Mouse (Mus musculus) right cerebral cortex, postnatal 25 days (tissue): ENCODE measurements at regions not wholly inside any gene's neighbourhood (a gene's known extent, or its start where the extent isn't known, plus 50 kb on each side); places are given as distances from the start of the nearest gene placed in this dataset.

Experiments used
- DNase-seq: peaks from one replicate; pipeline ENCODE4 v3.0.0; 2022

DNA sequence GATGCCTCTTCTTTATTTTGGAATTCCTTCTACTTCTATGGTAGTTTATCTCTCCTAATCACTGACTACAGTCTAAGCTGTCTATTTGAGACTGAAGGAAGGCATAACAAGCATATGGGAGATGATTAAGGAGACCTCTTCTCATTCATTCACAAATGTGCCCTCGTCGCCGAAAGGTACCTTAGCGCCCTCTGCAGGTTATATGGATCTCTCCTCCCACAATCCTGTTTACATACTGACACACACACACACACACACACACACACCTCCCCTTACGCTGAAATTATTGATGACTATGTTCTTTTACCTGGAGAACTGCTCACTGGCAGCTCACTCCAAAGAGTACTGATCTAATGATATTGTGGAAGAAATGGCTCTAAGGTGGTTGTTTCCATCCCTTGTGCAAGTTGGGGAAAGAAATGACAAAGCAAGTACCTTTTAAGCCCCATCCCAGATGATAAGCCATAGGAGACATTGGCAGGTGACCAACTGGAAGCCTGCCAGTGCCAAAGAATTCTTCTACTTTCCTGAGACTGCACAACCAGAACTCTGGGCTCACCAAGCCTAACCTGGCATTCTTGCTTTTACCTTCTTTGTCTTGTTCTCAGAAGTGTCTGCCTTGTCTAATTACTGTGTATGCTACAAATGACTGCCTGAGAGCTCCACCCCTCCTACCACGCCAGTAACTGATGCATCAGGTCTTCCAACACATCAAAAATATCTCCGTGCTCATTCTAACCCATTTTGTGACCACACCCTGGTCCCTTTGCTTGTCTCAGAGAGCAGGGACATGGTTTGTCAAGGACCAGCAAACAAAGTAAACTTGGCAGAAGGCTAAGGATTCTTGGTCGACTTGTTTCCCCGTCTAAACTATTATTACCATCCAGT, 227.8 kb upstream of the Adgrl2 start:
- DNase-seq, result no peak

DNA sequence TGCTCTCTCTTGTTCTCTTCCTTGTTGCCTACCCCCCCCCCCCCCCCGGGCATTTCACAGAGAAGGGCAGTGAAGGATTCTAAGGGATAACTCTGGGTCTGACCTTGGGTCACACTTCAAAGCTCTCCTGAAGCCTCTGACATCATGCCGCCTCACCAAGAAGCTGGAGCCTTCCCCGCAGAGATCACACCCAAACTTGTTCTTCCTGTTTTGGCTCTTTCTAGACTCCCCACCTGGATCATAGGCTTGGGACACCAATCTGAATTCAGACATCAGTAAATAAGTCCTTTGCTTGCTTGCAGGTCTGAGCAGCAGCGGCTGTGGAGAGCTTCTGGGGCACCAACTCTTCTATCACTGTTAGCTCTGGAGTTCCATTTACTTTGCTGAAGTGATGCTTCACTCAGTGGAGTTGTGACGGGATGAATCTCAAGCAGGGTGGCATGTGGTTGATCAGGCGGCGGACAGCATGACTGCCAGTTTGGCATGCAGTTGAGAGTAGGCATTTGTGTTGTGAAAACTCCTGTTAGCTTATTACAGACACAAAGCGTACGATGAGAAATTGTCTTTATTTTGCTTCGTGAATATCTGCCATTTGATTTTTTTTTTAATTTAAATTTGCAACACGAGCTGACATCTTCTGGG, 226.5 kb upstream of the Adgrl2 start:
- no peak for DNase-seq

DNA sequence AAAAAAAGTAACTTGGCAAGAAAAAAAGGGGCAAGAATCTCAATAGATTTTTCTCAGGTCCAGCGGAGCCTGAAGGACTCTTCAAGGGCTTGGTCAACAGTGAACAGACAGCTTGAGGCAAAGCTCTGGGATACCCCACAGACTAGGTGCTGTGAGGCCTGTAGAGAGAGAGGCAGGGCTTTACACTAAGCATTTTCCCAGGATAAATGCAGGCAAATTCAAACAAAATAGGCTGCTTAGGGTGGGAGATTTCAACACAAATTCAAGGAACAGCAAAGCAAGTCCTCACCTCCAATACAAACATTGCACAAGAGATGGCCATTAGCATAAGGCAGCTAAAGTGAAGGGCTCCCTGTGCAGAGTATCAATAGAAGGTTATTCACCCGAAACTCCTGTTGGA, 225.3 kb upstream of the Adgrl2 start:
- no peak for DNase-seq

DNA sequence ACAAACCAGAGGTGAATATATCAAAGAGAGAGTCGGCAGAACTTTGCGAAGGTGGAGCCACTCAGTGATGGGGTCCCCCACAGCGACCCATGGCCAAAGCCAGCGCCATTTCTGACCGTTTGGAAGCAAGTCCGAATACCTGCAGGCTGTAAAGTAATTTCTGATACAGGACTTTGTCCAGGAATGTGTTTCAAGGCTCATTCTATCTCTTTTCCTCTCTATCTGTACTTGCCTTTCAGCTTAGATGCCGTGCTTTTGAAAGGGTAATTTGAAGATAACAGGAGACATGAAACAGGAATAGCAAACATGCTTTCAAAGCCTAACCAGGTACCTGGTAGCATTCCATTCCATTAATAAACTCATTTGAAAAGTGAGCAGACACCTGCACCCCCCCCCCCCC, 221.6 kb upstream of the Adgrl2 start:
- no peak for DNase-seq

DNA sequence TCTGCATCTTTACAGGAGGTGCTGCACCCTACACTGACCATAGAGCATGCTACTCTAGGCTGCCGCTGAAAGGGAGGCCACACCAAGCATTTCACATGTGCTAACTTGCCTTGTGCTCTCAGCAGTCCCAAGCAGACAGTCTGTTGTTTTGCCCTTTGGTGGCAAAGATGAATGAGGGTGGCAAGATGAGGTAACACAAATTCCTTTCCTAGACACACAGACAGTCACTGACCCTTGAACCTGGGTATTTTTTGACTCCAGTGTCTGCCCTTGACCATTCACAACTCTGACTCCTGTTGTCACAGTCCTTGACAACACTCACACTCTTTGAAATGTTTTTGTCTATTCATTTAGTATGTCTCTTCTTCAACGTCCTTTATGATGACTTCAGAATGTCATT, 218.9 kb upstream of the Adgrl2 start:
- no peak for DNase-seq

DNA sequence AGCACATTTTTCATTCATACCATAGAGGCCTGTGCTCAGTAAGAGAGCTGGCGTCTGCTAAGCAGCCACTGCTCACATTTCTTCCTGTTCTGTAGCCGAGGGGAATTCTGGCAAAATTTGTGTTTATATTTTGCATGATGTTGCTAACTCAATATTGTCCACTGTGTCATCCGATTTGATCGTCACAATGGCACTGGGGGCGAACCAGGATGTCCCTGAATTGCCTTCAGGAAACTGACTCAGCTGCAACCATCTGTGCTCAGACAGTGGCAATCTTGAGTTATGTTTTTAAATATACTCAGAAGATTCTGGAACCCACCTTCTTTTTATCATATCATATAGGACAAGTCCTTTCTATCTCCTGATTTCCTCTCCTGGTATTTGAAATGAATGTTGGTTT, 213.1 kb upstream of the Adgrl2 start:
- no peak for DNase-seq

DNA sequence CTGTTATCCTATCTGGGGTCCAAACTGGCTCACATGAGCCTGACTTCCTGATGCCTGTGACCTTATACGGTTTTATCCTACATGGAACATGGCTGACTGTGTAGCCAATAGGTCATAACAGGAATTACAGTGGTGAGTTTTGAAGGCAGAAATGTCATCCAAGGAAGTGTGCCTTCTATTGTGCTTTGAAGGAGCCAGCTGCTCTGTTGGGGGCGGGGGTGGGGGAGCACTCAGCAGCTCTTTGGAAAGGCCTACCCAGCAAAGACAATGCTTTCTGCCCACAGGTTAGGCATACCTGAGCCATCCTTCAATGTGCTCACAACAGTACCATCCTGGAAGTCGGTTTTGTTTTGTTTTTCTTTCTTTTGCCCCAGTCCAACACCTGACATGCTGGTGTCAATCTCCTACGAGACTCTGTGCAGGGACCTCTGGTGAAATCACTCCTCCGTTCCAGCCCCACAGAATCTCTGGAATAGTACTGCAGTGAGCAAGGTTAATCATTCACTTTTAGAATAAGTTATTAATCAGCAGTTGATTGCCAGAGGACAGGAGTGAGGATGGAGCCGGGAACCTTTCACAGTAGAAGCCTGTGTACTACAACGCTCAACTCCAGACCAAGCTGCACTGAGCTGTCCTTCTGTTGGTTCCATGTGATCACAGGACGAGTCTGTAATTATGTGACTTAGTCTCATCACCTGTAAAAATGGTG, 206.3 kb upstream of the Adgrl2 start:
- DNase-seq, result no peak

DNA sequence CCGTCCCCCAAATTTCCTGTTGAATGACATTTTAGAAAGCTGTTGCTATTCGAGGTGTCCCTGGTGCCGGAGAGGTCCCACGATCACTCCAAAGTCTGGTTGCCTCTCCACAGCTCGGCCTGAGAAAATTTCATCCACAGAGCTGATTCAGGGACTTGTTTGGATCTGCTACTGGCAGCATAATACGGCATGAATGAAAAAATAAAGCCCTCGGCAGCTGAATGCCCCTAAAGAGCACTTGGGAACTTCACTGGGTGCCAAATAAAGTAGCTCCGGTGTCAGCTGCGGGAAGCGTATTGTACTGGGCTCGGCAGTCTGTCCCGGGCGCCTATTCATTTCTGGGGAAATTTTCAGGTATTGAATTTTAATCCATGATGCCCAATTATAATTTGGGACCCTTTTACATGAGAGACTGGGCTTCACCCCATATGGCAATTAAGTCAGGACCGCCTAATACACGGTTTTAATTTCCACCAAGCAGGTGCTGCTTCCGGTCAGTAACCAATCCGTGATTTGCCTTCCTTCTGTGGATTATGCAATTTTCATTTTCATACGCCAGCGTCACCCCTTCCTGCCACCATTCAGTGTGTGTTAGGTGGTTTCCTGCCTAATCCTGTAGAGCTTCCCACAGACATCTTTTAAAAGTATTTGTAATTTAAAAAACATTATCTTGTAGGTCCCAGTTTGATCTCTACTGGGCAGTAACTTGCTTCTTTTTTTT, 200.7 kb upstream of the Adgrl2 start:
- DNase-seq, result peak; percentile 19

DNA sequence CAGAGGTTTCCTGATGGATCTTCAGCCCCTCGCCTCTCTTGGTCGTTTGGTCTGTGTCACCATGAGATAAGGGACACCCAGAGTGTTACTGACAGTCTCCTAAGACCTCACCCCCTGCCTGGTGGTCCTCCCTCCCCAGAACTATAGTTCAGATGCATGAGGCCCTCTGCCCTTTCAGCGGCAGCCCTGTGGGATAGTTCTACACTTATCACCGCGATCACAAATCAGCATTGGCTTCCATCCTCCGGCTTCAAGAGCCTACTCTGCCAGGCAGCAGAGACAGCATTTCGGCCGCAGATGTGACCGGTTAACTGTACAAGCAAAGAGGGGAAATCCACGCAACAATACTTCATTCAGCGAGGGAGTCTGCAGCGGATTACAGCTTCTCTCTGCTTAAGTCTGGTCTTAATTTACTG, 193.8 kb upstream of the Adgrl2 start:
- DNase-seq, result no peak

DNA sequence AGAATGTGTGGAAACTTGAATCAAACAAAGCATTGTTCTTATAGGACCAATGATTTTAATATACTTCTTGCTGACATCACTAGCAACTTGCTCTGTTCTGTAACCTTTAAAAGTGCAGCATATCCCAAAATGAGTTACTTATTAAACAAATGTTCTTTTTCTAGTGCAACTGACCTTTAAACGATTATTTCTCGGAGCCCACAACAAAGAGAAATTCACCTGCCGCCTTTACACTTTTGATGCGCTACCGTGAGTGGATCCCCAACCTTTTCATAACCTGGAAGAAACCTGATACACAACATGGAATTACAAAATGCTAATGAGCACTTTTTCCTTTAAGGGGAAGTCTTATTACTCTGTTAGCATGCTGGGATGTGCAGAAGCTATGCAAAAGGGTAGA, 191.7 kb upstream of the Adgrl2 start:
- no peak for DNase-seq

DNA sequence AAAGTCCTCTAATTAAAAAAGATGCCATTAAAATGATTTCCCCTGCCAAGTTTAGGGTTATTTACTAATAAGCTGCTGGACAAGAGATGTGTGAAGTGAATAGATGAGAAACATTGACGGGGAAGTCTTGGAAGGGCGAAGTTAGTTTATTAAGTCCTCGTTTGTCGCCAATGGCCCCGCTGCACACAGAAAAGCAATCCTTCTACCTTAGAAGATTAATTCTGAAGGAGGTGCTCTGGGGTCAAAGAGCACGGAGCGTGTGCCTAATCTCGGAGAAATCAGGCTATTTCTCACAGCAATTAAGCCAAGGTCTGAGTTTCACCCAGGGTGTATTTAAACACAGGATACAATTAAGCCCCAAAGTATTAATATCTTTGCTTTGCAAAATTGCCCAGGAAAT, 189.8 kb upstream of the Adgrl2 start:
- no peak for DNase-seq

DNA sequence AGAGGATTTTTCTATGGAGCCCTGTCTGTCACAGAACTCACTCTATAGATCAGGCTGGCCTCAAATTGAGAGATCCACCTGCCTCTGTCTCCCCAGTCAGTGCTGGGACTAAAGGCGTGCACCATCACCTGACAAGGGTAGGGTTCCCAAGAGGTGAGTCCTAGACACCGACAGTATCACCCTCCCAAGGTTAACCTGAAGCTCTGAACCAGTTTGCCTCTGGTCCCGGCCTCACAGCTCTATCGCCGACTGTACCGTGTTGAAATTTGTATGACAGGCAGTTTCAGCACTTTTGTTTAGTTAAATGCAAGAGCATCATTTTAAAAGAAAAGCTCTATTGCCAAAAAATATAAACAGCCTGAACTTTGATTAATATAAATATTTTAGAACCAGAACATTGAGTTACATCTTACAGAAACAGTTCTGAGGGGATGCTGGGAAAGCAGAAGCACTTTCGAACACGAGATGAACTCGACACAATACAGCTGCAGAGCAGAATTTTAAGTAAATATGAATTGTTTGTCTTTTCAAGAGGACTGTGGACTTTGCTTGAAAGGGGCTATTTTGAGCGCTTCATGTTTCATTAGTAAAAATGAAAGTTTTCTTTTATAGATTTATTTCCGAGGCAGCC, 189.2 kb upstream of the Adgrl2 start:
- DNase-seq, result no peak

DNA sequence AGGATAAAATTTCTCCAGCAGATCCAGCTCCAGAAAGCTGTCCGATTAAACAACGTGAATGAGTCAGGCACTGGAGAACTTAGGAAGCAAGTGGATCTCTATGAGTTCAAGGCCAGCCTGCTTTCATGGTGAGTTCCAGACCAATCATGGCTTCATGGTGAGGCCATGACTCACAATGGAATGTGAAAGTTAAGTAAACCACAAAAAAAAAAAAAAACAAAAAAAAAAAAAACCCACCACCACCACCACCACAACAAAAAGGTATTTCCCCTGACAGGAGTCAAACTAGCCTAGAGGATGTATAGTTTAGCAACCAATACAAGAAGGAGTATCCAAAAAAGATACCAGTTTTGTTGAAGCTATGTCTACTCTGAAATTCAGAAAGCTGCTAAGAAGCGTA, 188.5 kb upstream of the Adgrl2 start:
- DNase-seq, result no peak

DNA sequence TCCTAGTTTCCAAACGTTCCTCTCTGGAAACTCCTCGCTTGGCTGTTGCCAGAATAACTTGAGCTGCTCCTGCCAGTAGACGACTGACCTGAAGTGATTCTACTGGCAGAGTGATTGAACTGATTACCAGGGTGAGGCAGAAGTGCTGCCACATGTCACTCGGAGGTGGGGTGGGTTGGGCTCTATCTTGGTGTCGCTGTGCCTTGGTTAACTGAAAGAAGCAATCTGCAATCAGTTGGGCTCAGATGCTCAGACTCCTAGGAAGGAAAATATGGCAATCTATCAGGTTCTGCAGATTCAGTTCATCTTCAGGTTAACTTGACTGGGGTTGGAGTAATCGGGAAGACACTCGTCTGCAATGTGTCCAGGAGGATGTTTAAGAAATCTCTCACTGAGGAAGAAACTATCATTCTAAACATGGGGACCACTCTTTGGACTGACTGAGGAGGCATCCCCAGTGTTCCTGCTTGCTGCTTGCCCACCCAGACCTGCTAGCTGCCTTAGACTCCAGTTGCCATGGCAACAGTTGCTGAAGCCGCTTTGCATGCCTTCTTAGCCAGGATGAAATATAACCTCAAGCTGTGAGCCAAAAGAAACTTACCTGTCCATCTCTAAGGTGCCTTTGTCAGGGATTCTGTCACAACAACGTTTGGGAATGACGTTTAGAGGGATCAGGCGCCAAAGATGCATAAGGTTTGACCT, 184.5 kb upstream of the Adgrl2 start:
- peak; percentile 16 for DNase-seq

DNA sequence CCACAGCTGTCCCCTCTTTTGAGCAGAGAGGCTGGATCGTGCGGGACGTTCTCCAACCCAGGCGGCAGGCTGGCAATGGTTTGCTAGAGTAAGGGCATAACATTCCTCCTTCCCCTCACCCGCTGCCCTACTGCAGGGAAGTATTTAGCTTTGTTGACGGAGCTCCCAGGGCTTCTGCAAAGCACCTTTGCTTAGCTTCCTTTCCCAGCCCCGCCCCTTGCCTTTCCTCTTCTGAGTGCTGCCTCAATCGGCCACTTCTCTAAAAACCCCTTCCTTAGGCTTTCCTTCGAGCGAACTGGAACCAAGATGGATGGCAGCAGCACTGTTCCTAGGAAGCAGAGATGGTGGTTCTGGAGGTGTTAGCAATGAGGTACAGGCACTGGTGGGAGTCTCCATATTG, 183.2 kb upstream of the Adgrl2 start:
- DNase-seq, result peak; percentile 9

DNA sequence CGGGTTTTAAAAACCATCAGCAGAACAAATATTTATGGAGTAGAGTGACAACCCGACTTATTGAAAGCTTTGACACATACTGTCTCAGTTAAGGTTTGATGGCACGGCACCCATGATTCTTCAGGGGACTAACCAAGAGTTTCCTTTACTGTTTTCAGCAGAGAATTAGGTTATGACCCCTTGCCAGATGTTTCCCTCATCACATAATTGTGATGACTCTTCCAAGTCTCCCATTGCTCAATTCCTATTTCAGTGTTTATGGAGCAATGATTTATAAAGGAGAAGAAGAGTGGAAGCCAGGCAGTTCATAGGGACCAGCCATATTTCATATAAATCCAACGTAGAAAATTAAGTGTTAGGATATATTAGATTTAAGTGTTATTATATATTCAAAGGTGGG, 181.4 kb upstream of the Adgrl2 start:
- no peak for DNase-seq

DNA sequence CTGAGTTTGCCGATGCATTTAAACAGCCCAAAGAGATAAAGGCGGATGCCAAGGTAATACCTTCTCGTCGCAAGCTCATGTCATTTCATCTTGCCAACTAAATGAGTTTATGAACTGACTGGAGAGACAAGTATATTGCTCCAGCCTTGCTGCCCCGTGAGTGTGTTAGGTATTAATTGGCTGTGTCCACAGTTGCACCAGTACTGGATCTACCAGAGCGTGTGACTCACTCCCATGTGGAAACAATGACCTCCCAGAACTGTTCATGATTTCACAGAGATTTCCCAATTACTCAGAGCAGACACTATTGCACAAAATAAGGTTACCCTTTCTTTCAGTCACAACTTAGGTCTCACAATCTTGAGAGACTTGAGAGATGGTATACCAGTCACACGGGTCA, 179.8 kb upstream of the Adgrl2 start:
- no peak for DNase-seq

DNA sequence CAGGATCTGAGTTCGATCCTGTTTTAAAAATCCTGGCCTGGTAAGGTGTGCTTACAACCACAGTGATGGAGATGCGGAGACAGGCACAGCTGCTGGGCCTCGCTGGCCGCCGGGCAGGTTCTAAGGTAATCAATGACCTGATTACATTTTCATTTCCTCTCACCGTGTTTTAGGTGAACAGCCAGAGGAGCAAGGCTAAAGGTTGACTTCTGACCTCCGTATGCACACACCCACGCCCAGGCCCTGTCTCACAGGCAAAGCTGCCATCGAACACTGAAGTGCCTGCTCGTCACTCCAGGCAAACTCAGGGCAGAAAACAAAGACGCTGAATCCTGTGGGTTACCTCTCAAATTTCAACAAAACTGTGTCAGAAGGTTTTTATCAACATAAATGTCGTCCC, 179.1 kb upstream of the Adgrl2 start:
- DNase-seq, result no peak

DNA sequence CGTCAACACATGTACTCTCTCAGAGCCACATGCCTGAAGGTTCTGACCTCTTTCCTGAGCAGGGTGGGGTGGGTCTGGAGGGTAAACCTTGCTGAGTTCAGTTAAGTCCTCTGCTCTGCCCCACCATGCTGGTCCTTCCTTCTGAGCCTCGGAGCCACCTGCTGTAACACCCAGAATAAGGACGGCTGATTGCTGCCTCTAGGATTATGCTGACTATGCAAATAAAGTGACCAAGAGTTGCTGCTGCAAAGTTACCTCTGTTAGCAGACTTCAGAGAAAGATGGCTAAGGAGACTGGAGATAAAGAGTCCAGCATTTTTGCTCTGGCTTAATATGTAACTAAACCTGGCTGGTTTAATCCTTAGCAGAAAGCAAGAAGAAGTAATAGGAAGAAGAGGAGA, 177.6 kb upstream of the Adgrl2 start:
- DNase-seq, result no peak

DNA sequence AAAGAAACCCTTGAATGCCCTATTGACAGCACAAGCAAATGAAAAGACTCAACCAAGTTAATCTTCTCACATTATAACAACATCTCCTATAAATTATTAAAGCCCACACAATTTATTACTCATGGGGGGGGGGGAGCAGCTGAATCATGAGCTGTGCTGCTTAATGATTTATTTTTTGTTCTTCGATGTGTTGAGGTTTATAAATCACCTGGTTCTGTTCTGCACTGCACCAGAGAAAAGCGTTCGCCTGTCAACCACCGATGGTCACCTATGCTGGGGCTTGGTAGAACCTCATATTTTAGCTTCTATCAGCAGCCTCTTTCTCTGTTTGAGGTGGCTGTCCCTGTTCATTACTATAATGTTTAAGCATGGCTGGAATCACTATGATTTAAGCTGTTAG, 174.4 kb upstream of the Adgrl2 start:
- DNase-seq, result no peak

DNA sequence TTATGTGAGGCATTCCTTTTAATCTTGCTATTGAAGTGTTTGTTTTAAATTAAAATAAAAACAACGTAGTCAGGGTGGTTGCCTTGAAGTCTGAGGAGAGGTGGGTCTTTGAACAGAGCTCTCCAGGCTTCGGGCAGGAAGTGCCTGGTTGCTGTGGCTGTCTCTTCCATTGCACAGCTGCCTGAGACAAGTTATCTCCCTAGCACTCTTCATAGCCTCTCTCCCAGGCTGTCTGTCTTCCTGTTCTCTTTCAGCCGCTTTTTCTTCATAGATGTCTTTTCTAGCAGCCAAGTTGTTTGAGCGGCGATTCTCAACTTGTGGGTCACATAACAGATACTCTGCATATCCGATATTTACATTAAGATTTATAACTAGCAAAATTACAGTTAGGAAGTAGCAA, 173.2 kb upstream of the Adgrl2 start:
- DNase-seq, result no peak

DNA sequence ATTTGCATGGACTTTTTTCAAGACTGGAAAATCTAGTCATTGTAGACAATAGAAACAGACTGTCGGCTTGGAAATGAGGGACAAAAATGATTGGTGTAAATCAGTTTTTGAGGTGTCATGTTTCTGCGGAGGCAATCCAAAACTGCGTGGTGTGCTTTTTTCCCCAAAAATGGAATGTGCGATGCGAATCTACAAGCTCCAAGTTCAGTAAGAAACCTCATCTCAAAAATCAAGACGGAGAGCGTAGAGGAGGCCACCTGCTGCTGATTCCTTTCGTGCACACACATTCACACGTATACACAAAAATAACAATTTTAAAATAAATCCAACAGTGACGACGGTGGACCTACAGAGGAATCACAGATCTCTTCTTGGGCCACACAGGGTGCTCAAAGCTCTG, 170.5 kb upstream of the Adgrl2 start:
- no peak for DNase-seq
